Mouse (Mus musculus) megakaryocyte, embryonic 14.5 days (primary cell): ENCODE data around the gene B3galt4. TPM values are rescaled to one million over a fixed set of nuclear protein-coding genes. Genes with fewer than 3 reads are reported as not detected.

Experiments used
- H3K27me3 ChIP-seq: replicated peaks from 2 replicates; pipeline ENCODE3; 2012; ENCODE audit warnings: inconsistent platforms
- H3K36me3 ChIP-seq: replicated peaks from 2 replicates; pipeline ENCODE3; 2012; ENCODE audit warnings: low read length, inconsistent platforms, mixed read lengths
- H3K4me1 ChIP-seq: 2 replicates; pipeline ENCODE4 v1.6.1; 2012; ENCODE audit warnings: inconsistent platforms
- H3K4me3 ChIP-seq: replicated peaks from 2 replicates; pipeline ENCODE3; 2012; ENCODE audit warnings: moderate library complexity, mild to moderate bottlenecking, inconsistent platforms
- H3K9me3 ChIP-seq: 2 replicates; pipeline ENCODE4 v1.6.1; 2012; ENCODE audit warnings: inconsistent platforms
- FLI1 ChIP-seq: IDR thresholded peaks from 2 replicates; pipeline ENCODE4 v1.6.1; 2012; ENCODE audit warnings: low read length, inconsistent platforms, mixed read lengths
- GATA1 ChIP-seq: IDR thresholded peaks from 3 replicates; pipeline ENCODE4 v1.6.1; 2012; ENCODE audit warnings: mixed read lengths, low read length, inconsistent platforms, borderline replicate concordance
- polyA plus RNA-seq: library from polyadenylated mRNA; stranded (reverse); fragments of >175 nt; gene quantifications from 2 replicates; pipeline ENCODE4 v1.2.3, GENCODE M21; 2012; ENCODE audit warnings: low replicate concordance; ENCODE audit not compliant: insufficient read depth

Gene B3galt4
- polyA plus RNA-seq, 1 experiment, result 15.5 TPM

DNA sequence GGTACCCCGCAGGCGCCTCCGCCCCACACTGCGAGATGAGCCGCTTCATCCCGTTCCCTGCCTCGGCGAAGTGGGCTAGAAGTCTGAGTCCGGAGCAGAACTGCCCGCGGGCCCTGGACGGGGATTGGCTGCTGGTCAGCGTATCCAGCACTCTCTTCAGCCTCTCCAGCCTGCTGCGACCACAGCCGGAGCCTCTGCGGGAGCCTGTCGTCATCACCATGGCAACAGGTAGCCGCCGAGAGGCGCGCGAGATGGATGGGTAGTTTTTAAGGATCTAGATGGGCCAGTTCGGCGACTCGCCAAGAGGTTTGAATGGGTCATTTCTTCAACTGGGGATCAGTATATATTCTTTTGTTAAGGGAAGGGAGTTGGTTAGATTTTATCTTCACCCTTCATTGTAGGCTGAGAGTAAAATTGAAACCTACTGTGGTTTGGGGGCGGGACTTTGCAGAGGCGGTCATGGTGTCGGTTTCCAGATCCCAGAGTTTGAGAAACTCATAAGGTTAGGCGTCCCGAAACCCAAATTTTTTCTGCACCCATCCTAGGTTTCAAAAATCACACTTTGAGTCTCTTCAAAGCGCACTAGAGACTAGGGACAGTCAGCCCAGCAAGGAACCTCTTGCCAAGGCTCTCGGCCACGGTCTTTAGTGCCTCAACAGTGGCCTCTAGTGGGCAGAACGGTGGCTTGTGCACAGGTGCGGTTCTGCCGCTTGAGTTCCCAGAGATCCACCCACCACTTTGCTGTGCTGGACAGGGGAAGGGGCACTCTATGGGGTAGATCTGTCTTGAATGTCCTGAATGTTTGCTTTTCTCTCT is 30.8 kb downstream of the B3galt4 start:
- Histone ChIP-seq H3K4me1 (peaks cover 65% of the 10 kb centered on the region), H3K4me3 (peak overlapping the region; percentile 93), H3K27me3 (no peaks in the 10 kb centered on the region), H3K9me3 (0 out of 2 replicates have a peak, but pooled peaks cover 5% of the 10 kb centered on the region), H3K36me3 (peaks cover 65% of the 10 kb centered on the region)
- TF ChIP-seq FLI1, result no peak
- no peak for TF ChIP-seq GATA1

GRCm38 (mm10) chr17:33919351-33920281 is 31.7 kb downstream of the B3galt4 start:
- TF ChIP-seq FLI1 (no peak), GATA1 (no peak)
- peaks cover 63% of the 10 kb centered on the region for H3K36me3 ChIP-seq
- H3K9me3 ChIP-seq, result 0 out of 2 replicates have a peak, but pooled peaks cover 5% of the 10 kb centered on the region
- H3K4me1 ChIP-seq, result peaks cover 69% of the 10 kb centered on the region
- H3K27me3 ChIP-seq, result no peaks in the 10 kb centered on the region
- peak overlapping the region; percentile 93 for H3K4me3 ChIP-seq

DNA sequence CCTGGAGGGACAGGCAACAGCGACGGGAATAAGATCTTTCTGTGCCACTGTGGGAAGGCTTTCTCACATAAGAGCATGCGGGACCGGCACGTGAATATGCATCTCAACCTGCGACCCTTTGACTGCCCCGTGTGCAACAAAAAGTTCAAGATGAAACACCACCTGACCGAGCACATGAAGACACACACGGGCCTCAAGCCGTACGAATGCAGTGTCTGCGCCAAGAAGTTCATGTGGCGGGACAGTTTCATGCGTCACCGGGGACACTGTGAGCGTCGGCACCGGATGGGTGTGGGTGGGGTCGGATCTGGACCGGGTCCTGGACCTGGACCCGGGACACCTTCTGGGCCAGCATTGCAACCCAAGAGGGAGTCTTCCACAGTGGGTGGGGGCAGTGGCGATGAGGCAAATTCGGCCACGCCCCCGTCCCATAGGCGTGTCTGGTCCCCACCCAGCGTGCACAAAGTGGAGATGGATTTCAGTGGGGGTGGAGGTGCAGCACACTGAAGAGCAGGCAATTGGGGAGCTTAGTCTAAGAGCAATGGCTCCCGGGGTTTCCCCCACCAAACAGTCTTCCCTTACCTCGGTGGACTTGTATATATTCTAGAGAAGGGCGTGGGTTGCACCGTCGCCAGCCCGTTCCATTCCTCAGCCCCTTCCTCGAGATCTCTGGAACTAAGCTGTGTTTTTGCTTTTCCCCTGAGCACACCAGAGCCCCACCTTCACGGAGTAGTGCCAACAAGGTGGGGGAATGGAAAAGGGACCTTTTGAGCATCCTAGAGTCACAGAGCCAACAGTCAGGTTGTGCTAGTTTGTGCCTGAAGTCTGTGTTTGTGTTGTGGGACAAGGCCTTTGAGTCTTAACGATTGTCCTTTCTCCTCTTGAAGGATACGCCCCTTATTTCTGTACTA is 32.7 kb downstream of the B3galt4 start:
- Histone ChIP-seq H3K4me3 (peak overlapping the region; percentile 93), H3K4me1 (peaks cover 72% of the 10 kb centered on the region), H3K9me3 (0 out of 2 replicates have a peak, but pooled peaks cover 5% of the 10 kb centered on the region), H3K36me3 (peaks cover 64% of the 10 kb centered on the region), H3K27me3 (no peaks in the 10 kb centered on the region)
- TF ChIP-seq FLI1 (no peak), GATA1 (no peak)

DNA sequence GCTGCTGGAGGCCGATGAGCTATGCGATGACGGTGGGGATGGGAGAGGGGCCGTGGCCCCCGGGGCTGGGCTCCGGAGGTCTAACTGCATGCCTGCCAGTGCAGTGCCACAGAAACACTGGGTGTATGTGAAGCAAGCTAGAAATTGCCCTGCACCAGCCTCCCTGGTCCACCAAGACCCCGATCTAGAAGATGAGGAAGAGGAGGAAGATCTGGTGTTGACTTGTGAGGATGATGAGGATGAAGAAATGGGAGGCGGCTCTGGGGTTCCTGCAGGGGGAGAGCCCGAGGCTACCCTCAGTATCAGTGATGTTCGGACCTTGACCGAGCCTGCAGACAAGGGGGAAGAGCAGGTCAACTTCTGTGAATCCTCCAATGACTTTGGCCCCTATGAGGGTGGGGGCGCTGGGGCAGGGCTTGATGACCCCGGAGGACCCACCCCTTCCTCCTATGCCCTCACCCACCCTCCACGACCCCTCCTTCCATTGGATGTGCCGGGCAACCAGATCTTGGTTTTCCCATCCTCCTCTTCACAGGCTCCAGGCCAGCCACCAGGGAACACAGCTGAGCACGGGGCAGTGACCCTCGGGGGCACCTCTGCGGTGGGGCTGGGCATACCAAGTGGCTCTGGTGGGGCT is 33.5 kb downstream of the B3galt4 start:
- H3K4me1 ChIP-seq, result peaks cover 77% of the 10 kb centered on the region
- TF ChIP-seq FLI1 (no peak), GATA1 (no peak)
- H3K36me3 ChIP-seq, result peaks cover 65% of the 10 kb centered on the region
- H3K27me3 ChIP-seq, result no peaks in the 10 kb centered on the region
- 0 out of 2 replicates have a peak, but pooled peaks cover 5% of the 10 kb centered on the region for H3K9me3 ChIP-seq
- peak overlapping the region; percentile 93 for H3K4me3 ChIP-seq

DNA sequence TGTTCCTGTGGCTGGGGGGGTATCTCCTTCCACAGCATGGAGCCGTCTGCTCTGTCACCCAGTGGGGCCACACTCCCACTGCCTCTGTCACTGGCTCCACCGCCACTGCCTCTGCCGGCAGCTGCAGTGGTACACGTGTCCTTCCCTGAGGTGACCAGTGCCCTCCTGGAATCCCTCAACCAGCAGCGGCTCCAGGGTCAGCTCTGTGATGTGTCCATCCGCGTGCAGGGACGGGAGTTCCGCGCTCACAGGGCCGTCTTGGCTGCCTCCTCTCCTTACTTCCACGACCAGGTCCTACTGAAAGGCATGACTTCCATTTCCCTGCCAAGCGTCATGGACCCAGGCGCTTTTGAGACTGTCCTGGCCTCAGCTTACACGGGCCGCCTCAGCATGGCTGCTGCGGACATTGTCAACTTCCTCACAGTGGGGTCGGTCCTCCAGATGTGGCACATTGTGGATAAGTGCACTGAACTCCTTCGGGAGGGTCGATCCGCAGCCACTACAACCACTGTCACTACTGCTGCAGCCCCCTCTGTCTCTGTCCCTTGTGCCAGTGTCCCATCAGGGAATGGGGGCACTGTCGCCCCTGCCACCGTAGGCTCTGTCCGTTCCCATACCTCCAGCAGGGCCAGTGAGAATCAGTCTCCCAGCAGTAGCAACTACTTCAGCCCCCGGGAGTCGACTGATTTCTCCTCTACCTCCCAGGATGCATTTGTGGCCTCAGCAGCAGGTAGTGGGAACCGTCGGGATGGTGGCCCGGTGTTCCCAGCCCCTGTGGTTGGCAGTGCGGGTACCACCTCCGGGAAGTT is 34.2 kb downstream of the B3galt4 start:
- H3K4me1 ChIP-seq, result peaks cover 77% of the 10 kb centered on the region
- TF ChIP-seq GATA1, result no peak

GRCm38 (mm10) chr17:33916294-33916693 is 35.0 kb downstream of the B3galt4 start:
- Histone ChIP-seq H3K9me3 (0 out of 2 replicates have a peak, but pooled peaks cover 5% of the 10 kb centered on the region), H3K4me1 (peaks cover 77% of the 10 kb centered on the region), H3K4me3 (peak overlapping the region; percentile 93), H3K27me3 (no peaks in the 10 kb centered on the region), H3K36me3 (peaks cover 65% of the 10 kb centered on the region)
- no peak for TF ChIP-seq FLI1
- no peak for TF ChIP-seq GATA1

More for the DNA sequence above, 34.2 kb downstream of the B3galt4 start:
- Histone ChIP-seq H3K36me3 (peaks cover 65% of the 10 kb centered on the region), H3K4me3 (peak overlapping the region; percentile 93), H3K27me3 (no peaks in the 10 kb centered on the region), H3K9me3 (0 out of 2 replicates have a peak, but pooled peaks cover 5% of the 10 kb centered on the region)

- 0 out of 2 replicates have a peak, but pooled peaks cover 5% of the 10 kb centered on the region for H3K9me3 ChIP-seq
- TF ChIP-seq FLI1 (no peak), GATA1 (no peak)
- no peaks in the 10 kb centered on the region for H3K27me3 ChIP-seq
- peaks cover 77% of the 10 kb centered on the region for H3K4me1 ChIP-seq
- peaks cover 65% of the 10 kb centered on the region for H3K36me3 ChIP-seq
- peak within 1 kb of the TSS; percentile 93 for H3K4me3 ChIP-seq
Measured at GRCm38 (mm10) chr17:33915671-33916250, 35.5 kb downstream of the B3galt4 start, which contains the start of the genes Tapbp and Zbtb22. TSS of gene Tapbp (plus strand) at chr17:33915899. TSS of gene Zbtb22 (plus strand) at chr17:33915904.
